Mouse (Mus musculus) CH12.LX (cell line): ENCODE measurements around the gene Ednrb.

Source experiments
- CHD2 ChIP-seq: IDR thresholded peaks from 2 replicates; pipeline ENCODE4 v1.6.1; 2011; ENCODE audit warnings: low read length, improper control_type of control experiment
- CTCF ChIP-seq, 2 experiments: IDR thresholded peaks in 1 of 2; conservative IDR thresholded peaks in 1 of 2; 2 replicates each; pipeline ENCODE4 v1.5.1; 2011 to 2012; ENCODE audit warnings: low read depth in 2 of 2, low read length in 2 of 2, improper control_type of control experiment in 1 of 2, inconsistent platforms in 1 of 2, mild to moderate bottlenecking in 1 of 2, moderate library complexity in 1 of 2
- IRF4 ChIP-seq: IDR thresholded peaks from 2 replicates; pipeline ENCODE4 v1.6.1; 2014; ENCODE audit warnings: low read depth, mild to moderate bottlenecking, inconsistent platforms, low read length, improper control_type of control experiment
- JUN ChIP-seq: IDR thresholded peaks from 2 replicates; pipeline ENCODE4 v1.6.1; 2011; ENCODE audit warnings: low read depth, mild to moderate bottlenecking, low read length, improper control_type of control experiment, moderate library complexity; ENCODE audit not compliant: insufficient read depth
- KAT2A ChIP-seq: IDR thresholded peaks from 2 replicates; pipeline ENCODE4 v1.6.1; 2012; ENCODE audit warnings: low read length, improper control_type of control experiment, inconsistent platforms; ENCODE audit not compliant: insufficient replicate concordance
- MAX ChIP-seq: IDR thresholded peaks from 2 replicates; pipeline ENCODE4 v1.6.1; 2011; ENCODE audit warnings: low read length, improper control_type of control experiment
- MXI1 ChIP-seq: IDR thresholded peaks from 2 replicates; pipeline ENCODE4 v1.6.1; 2011; ENCODE audit warnings: mild to moderate bottlenecking, low read depth, low read length, improper control_type of control experiment
- MYC ChIP-seq: IDR thresholded peaks from 2 replicates; pipeline ENCODE4 v1.6.1; 2011; ENCODE audit warnings: low read depth, mild to moderate bottlenecking, improper control_type of control experiment, low read length
- NRF1 ChIP-seq: IDR thresholded peaks from 2 replicates; pipeline ENCODE4 v1.6.1; 2014; ENCODE audit warnings: low read depth, mild to moderate bottlenecking, inconsistent platforms, low read length, improper control_type of control experiment, moderate library complexity
- POLR2A ChIP-seq: IDR thresholded peaks from 2 replicates; pipeline ENCODE4 v1.6.1; 2011; ENCODE audit warnings: low read depth, mild to moderate bottlenecking, improper control_type of control experiment, low read length
- POLR2AphosphoS2 ChIP-seq: IDR thresholded peaks from 2 replicates; pipeline ENCODE4 v1.6.1; 2011; ENCODE audit warnings: low read depth, low read length, improper control_type of control experiment
- USF1 ChIP-seq: IDR thresholded peaks from 2 replicates; pipeline ENCODE4 v1.6.1; 2014; ENCODE audit warnings: low read depth, mild to moderate bottlenecking, inconsistent platforms, low read length, improper control_type of control experiment
- ZNF384 ChIP-seq: IDR thresholded peaks from 2 replicates; pipeline ENCODE4 v1.6.1; 2012; ENCODE audit warnings: low read depth, low read length, improper control_type of control experiment, inconsistent platforms

GRCm38 (mm10) chr14:103778009-103778431 is 66.2 kb downstream of the Ednrb start:
- no peak for TF ChIP-seq POLR2A
- TF ChIP-seq ZNF384 = no peak
- TF ChIP-seq MXI1 = no peak
- no peak for TF ChIP-seq MYC
- TF ChIP-seq IRF4 = no peak
- no peak for TF ChIP-seq NRF1
- TF ChIP-seq MAX = no peak
- TF ChIP-seq JUN = no peak
- TF ChIP-seq POLR2AphosphoS2 = no peak
- no peak for TF ChIP-seq CTCF (conservative IDR thresholded peaks at IDR 0.05 in 1 of 2, IDR thresholded peaks at IDR 0.05 in 1 of 2; ENCODE audit: low read depth in 2 of 2, low read length in 2 of 2)
- no peak for TF ChIP-seq USF1
- TF ChIP-seq CHD2 = no peak
- no peak for TF ChIP-seq KAT2A
